Mouse (Mus musculus): ENCODE data around the gene Nrxn2.

DNA sequence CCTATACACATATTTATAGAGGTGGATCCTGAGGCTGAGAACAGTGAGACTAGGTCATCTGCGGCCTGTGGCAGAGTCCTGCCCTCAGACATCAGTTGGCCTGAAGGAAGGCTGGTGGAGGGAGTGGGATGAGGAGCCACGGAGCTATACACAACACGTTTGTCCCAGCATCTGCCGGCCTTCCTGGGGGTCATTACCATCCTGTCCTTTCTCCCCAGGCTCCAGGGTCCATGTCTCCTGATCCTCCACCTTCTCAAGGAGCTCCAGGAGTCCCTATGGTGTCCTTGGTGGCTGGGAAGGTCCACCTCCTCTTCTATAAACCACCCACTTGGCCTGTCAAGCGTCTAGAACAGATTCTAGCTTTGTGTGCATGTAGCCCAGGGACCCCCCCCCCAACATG is 129.3 kb downstream of the Nrxn2 start:
- no peak for TF ChIP-seq KAT2A (IDR thresholded peaks at IDR 0.05; ENCODE audit: insufficient replicate concordance, low read length)
- TF ChIP-seq EP300 (IDR thresholded peaks at IDR 0.05; ENCODE audit: low read length), result no peak
- TF ChIP-seq ELF1 (IDR thresholded peaks at IDR 0.05; ENCODE audit: low read depth, low read length), result no peak
- TF ChIP-seq POLR2A (IDR thresholded peaks at IDR 0.05; ENCODE audit: low read depth, low read length), result no peak
- no peak for TF ChIP-seq BHLHE40 (IDR thresholded peaks at IDR 0.05; ENCODE audit: low read depth, low read length)
- no peak for TF ChIP-seq TCF12 (IDR thresholded peaks at IDR 0.05; ENCODE audit: low read depth, low read length)
- no peak for TF ChIP-seq MAX (IDR thresholded peaks at IDR 0.05; ENCODE audit: low read length)
- no peak for TF ChIP-seq CTCF (conservative IDR thresholded peaks at IDR 0.05 in 1 of 2, IDR thresholded peaks at IDR 0.05 in 1 of 2; ENCODE audit: low read depth in 2 of 2, low read length in 2 of 2)
- no peak for TF ChIP-seq E2F4 (IDR thresholded peaks at IDR 0.05; ENCODE audit: insufficient replicate concordance, low read depth, low read length)
- TF ChIP-seq ZKSCAN1 (IDR thresholded peaks at IDR 0.05; ENCODE audit: borderline replicate concordance, low read depth, low read length), result no peak

Data from CH12.LX (cell line).